Mouse (Mus musculus): ENCODE results near the gene Stxbp5. TPM values are rescaled to one million over a fixed set of nuclear protein-coding genes. Genes with fewer than 3 reads are reported as not detected.
"Not testable (repeated sequence)": the region's sequence is repeated elsewhere in the genome, so short reads cannot be mapped to it uniquely, and the experiment has no call there.

Gene Stxbp5
- polyA plus RNA-seq, 2 experiments: 7.2 to 22.4 TPM

DNA sequence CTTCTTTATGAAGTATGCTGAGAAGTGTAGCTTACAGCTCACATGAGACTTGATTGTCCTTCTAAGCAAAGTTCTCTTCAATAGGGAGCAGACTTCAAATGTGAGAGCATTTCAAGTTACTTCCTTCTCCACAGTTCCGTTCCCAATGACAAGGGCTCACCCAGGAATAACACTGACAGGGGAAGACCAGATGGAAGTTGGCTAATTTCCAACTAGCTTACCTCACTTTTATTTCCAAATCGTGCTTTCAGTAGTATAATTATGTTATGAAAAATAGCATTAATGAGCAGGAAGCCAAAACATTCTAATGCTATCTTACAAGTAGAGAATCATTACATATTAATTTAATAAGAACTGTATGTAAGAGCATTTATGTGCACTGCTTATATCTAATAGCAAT, 7.3 kb downstream of the Stxbp5 start:
- WGBS: 59% methylated on average over 2 of the region's 2 CpGs

DNA sequence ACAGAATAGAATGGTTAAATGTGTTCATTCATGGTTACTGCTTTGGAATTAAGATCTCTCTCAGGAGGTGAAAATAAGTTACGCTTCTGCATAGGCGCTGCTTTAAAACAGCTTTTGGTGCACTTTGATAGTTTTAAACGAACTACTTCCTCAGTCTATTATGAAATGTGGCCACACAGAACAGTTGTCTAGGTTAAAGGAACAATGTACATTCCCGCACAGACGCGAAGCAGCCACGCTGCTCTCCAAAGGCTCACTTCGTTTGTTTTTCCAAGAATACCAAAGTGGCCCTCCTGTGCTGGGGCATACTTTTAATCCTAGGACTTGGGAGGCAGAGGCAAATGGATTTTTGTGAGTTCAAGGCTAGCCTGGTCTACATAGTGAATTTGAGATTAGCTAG, 11.2 kb downstream of the Stxbp5 start:
- WGBS: 83% methylated on average over 8 of the region's 8 CpGs
- Histone ChIP-seq H3K4me2 (replicated peaks; ENCODE audit: low read depth, low read length, severe bottlenecking) (no peak overlapping the region), H3K27me3 (ENCODE audit: control insufficient read depth, insufficient read depth, low read length) (no peaks in the 10 kb centered on the region), H3K36me3 (ENCODE audit: control insufficient read depth, insufficient read depth, low read length) (peaks cover 7% of the 10 kb centered on the region; the same call in 1 of the 2 replicates), H3K9ac (ENCODE audit: low read depth, low read length, severe bottlenecking) (no peak overlapping the region), H3K9me3 (ENCODE audit: control insufficient read depth, low read length) (no peaks in the 10 kb centered on the region), H3K27ac (replicated peaks; ENCODE audit: low read depth, low read length) (no peak overlapping the region), H3K4me3 (replicated peaks; ENCODE audit: low read length) (no peak overlapping the region), H3K4me1 (ENCODE audit: control insufficient read depth, insufficient read depth, low read length) (no peaks in the 10 kb centered on the region)
- no peak for DNase-seq (ENCODE audit: low spot score)
- no peak for ATAC-seq (ENCODE audit: low FRiP score, low read depth)
- TF ChIP-seq POLR2A (IDR thresholded peaks at IDR 0.05; ENCODE audit: borderline replicate concordance, extremely low read depth, insufficient read depth, insufficient read length): no peak

More for the DNA sequence above, 7.3 kb downstream of the Stxbp5 start:
- ATAC-seq (ENCODE audit: low FRiP score, low read depth) (no peak), DNase-seq (ENCODE audit: low spot score) (no peak)
- H3K27ac ChIP-seq (replicated peaks; ENCODE audit: low read depth, low read length): no peak overlapping the region
- no peak overlapping the region for H3K4me2 ChIP-seq (replicated peaks; ENCODE audit: low read depth, low read length, severe bottlenecking)
- no peaks in the 10 kb centered on the region for H3K27me3 ChIP-seq (ENCODE audit: control insufficient read depth, insufficient read depth, low read length)
- H3K36me3 ChIP-seq (ENCODE audit: control insufficient read depth, insufficient read depth, low read length): 0 out of 2 replicates have a peak, but pooled peaks cover 6% of the 10 kb centered on the region
- TF ChIP-seq POLR2A (IDR thresholded peaks at IDR 0.05; ENCODE audit: borderline replicate concordance, extremely low read depth, insufficient read depth, insufficient read length): no peak
- no peaks in the 10 kb centered on the region for H3K9me3 ChIP-seq (ENCODE audit: control insufficient read depth, low read length)
- H3K4me1 ChIP-seq (ENCODE audit: control insufficient read depth, insufficient read depth, low read length): peaks cover 1% of the 10 kb centered on the region; the same call in 1 of the 2 replicates
- H3K4me3 ChIP-seq (replicated peaks; ENCODE audit: low read length): no peak overlapping the region
- H3K9ac ChIP-seq (ENCODE audit: low read depth, low read length, severe bottlenecking): no peak overlapping the region

DNA sequence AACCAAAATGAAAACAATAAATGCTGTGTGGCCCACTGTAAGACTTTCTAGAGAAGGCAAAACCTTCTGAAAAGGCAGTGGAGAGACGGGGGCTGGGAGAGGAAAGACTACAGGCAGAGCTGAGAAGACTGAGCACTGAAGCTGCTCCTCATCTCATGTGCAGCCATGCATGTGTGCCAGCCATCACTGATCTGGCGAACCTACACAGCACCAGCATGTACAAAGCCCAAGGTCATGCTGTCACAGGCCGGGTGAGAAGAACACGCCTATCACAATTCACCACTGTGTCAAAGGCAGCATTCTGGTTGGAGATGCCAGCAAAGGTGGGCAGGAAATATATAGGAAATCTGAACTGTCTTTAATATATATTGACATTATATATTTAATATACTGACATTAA, 12.2 kb downstream of the Stxbp5 start:
- Histone ChIP-seq H3K36me3 (ENCODE audit: control insufficient read depth, insufficient read depth, low read length) (peaks cover 6% of the 10 kb centered on the region; the same call in 1 of the 2 replicates), H3K4me3 (replicated peaks; ENCODE audit: low read length) (no peak overlapping the region), H3K27ac (replicated peaks; ENCODE audit: low read depth, low read length) (no peak overlapping the region), H3K9me3 (ENCODE audit: control insufficient read depth, low read length) (no peaks in the 10 kb centered on the region), H3K4me2 (replicated peaks; ENCODE audit: low read depth, low read length, severe bottlenecking) (no peak overlapping the region), H3K9ac (ENCODE audit: low read depth, low read length, severe bottlenecking) (no peak overlapping the region), H3K4me1 (ENCODE audit: control insufficient read depth, insufficient read depth, low read length) (no peaks in the 10 kb centered on the region), H3K27me3 (ENCODE audit: control insufficient read depth, insufficient read depth, low read length) (no peaks in the 10 kb centered on the region)
- ATAC-seq (ENCODE audit: low FRiP score, low read depth) (no peak), DNase-seq (ENCODE audit: low spot score) (no peak)
- 96% methylated on average over 4 of the region's 4 CpGs for WGBS
- no peak for TF ChIP-seq POLR2A (IDR thresholded peaks at IDR 0.05; ENCODE audit: borderline replicate concordance, extremely low read depth, insufficient read depth, insufficient read length)

DNA sequence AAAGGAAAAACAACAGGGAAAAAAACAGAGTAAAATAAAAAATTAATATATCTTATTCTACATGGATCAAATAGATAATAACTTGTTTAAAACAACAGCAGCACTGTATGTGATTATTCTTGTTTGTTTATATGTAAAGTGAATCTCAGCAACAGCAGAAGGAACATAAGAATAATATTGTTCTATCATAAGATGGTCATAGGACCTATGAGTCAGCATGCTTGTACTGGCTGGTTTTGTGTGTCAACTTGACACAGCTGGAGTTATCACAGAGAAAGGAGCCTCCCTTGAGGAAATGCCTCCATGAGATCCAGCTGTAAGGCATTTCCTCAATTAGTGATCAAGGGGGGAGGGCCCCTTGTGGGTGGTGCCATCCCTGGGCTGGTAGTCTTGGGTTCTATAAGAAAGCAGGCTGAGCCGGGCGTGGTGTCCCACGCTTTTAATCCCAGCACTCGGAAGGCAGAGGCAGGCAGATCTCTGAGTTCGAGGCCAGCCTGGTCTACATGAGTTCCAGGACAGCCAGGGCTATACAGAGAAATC, 19.0 kb downstream of the Stxbp5 start:
- H3K36me3 ChIP-seq (ENCODE audit: control insufficient read depth, insufficient read depth, low read length); ATAC-seq (ENCODE audit: low FRiP score, low read depth); H3K4me1 ChIP-seq (ENCODE audit: control insufficient read depth, insufficient read depth, low read length); H3K4me2 ChIP-seq (replicated peaks; ENCODE audit: low read depth, low read length, severe bottlenecking); H3K4me3 ChIP-seq (replicated peaks; ENCODE audit: low read length); H3K9me3 ChIP-seq (ENCODE audit: control insufficient read depth, low read length); H3K27ac ChIP-seq (replicated peaks; ENCODE audit: low read depth, low read length); H3K27me3 ChIP-seq (ENCODE audit: control insufficient read depth, insufficient read depth, low read length); H3K9ac ChIP-seq (ENCODE audit: low read depth, low read length, severe bottlenecking); DNase-seq (ENCODE audit: low spot score): not testable (repeated sequence)
- 88% methylated on average over 5 of the region's 5 CpGs for WGBS

DNA sequence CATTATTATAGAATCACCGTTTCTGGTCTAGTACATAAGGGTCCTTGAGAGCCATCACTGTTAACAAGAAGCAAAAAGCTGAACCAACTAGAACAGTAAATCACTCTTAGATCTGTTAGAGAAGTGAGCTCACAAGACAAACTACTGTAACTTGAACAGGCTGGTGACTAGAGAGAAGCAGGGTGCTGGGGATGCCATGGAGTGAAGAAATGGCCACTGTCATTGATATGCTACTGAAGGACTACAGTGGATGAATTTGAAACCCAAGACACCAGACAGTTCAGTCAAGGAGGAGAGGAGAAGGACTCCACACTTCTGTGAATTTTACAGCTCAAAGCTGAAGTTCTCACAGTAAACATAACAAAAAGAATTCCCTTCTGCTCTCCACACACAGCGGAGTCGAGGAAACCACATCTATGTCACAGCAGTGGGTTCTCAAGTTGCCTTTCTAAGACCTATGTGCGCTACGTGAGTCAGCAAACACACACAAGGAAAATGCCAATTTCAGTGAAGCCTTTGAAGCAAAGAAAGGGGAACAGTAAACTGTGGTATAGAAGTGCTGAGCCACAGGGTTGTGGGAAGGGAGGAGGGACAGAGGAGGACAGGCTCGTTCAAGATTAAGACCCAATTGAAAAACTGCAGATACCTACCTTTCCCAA, 20.7 kb downstream of the Stxbp5 start:
- Histone ChIP-seq H3K9me3 (ENCODE audit: control insufficient read depth, low read length) (no peaks in the 10 kb centered on the region), H3K9ac (ENCODE audit: low read depth, low read length, severe bottlenecking) (no peak overlapping the region), H3K27ac (replicated peaks; ENCODE audit: low read depth, low read length) (no peak overlapping the region), H3K4me2 (replicated peaks; ENCODE audit: low read depth, low read length, severe bottlenecking) (no peak overlapping the region), H3K4me1 (ENCODE audit: control insufficient read depth, insufficient read depth, low read length) (no peaks in the 10 kb centered on the region), H3K4me3 (replicated peaks; ENCODE audit: low read length) (no peak overlapping the region), H3K27me3 (ENCODE audit: control insufficient read depth, insufficient read depth, low read length) (no peaks in the 10 kb centered on the region), H3K36me3 (ENCODE audit: control insufficient read depth, insufficient read depth, low read length) (no peaks in the 10 kb centered on the region)
- ATAC-seq (ENCODE audit: low FRiP score, low read depth) (no peak), DNase-seq (ENCODE audit: low spot score) (no peak)
- WGBS: 73% methylated on average over 6 of the region's 6 CpGs
- no peak for TF ChIP-seq POLR2A (IDR thresholded peaks at IDR 0.05; ENCODE audit: borderline replicate concordance, extremely low read depth, insufficient read depth, insufficient read length)
